Mouse (Mus musculus) left cerebral cortex, postnatal 4 days (tissue): ENCODE data around the gene Tspoap1. TPM values are rescaled to one million over a fixed set of nuclear protein-coding genes. Genes with fewer than 3 reads are reported as not detected.
A peak's percentile ranks its signal among the peaks of the same experiment; 100 is the strongest.

Source experiments
- DNase-seq: peaks from one replicate; pipeline ENCODE4 v3.0.0-alpha.2; 2022
- intact Hi-C: fragments of 180-260 bp; cut with DNase I; formaldehyde crosslinking; loops from one replicate; pipeline ENCODE4 v1.15.1; 2025
- total RNA-seq, 2 experiments: library from RNA; stranded (reverse); gene quantifications; 2 replicates each; pipeline ENCODE4 v1.2.3; 2021

The Tspoap1 gene
- 100 to 1,000 TPM; 180 to 186 TPM for total RNA-seq

- intact Hi-C loops = no loop called here
These were observed at the start of gene Tspoap1 for GRCm38 (mm10) chr11:87760301-87761081. TSS of gene Tspoap1 (plus strand) at chr11:87760541.

GRCm38 (mm10) chr11:87712188-87712587 lies 48.2 kb upstream of the Tspoap1 start:
- no peak for DNase-seq
- intact Hi-C loops = no loop called here

More at GRCm38 (mm10) chr11:87760301-87761081, at the start of gene Tspoap1:
- DNase-seq = peak; percentile 81

- intact Hi-C loops = no loop called here
- no peak for DNase-seq
These were observed 44.3 kb upstream of the Tspoap1 start for GRCm38 (mm10) chr11:87715999-87716398.

- no peak for DNase-seq
- intact Hi-C loops = no loop called here
These were observed 40.8 kb upstream of the Tspoap1 start for GRCm38 (mm10) chr11:87719526-87719925.

GRCm38 (mm10) chr11:87720324-87720723 lies 40.0 kb upstream of the Tspoap1 start:
- intact Hi-C loops = loop anchor here (5.0 kb wide), 1 partner anchor 58 kb away; the partner anchor contains the start of gene Rnf43
- no peak for DNase-seq

GRCm38 (mm10) chr11:87720839-87721238 lies 39.5 kb upstream of the Tspoap1 start:
- intact Hi-C loops = loop anchor here (5.0 kb wide), 1 partner anchor 59 kb away; the partner anchor contains the start of gene Rnf43

DNA sequence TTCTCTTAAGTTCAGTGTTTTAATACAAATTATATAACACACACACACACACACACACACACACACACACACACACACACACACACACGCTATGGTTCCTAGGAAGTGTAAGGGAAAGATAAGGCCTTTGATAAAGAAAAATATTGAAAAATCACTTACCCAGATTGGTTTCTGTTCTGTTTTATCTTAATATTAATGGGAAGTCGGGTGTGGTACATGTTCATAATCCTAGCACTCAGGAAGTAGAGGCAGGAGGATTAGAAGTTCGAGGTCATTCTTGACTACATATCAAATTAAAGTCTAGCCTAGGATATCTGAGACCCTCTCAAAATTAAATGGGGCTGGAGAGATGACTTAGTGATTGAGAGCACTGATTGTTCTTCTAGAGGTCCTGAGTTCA lies 38.2 kb upstream of the Tspoap1 start:
- no peak for DNase-seq
- intact Hi-C loops = loop anchor here (5.0 kb wide), 1 partner anchor 60 kb away; the partner anchor contains the start of gene Rnf43

More at GRCm38 (mm10) chr11:87720839-87721238, 39.5 kb upstream of the Tspoap1 start:
- DNase-seq = no peak

- intact Hi-C loops = loop anchor here (5.0 kb wide), 1 partner anchor 61 kb away; the partner anchor contains the start of gene Rnf43
- DNase-seq = no peak
These were observed 37.5 kb upstream of the Tspoap1 start for GRCm38 (mm10) chr11:87722891-87723290.

- no peak for DNase-seq
- intact Hi-C loops = no loop called here
These were observed 34.8 kb upstream of the Tspoap1 start for GRCm38 (mm10) chr11:87725515-87725914.

DNA sequence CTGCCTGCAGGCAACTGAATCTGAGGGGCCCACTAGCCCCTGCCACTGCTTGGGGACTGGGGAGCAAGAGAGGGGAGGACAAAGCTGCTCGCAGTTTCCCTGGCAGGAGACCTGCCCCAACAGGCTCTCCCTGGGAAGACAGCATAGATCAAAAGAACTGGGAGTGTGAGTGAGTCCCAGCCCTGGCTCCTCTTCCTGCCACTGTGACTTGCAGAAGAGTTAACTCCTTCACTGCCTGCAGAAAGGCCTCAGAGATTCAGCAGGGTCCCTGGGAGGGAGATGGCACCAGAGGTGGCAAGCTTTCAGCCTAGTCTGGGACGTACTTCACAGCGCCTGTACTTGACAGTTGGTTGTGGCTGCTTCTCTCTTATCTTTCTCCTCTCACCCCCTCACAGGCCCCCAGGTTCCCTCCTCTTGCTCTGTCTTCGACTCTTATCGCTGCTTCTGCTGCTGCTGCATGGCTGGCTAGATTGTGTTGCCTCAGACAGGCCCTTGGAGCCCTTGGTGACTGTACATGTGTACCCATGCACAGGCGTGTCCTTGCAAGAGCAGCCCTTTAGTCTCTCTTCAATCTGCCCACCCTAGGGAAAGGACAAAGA lies 34.3 kb upstream of the Tspoap1 start:
- DNase-seq = no peak
- intact Hi-C loops = no loop called here

DNA sequence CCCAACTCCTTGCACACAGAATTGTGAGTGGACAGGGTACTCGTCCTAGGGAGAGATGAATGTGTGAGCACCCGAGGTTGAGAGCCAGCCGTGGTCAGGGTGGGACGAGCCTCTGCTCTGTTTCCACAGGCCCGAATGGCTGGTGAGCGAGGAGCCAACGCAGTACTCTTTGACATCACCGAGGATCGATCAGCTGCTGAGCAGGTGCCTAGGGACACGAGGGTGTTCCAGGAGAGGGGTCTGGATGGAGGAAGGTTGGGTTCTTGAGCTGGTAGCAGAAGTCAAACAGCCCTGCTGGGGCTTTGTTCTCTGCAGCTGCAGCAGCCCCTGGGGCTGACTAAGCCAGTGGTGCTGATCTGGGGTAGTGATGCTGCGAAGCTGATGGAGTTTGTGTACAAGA lies 33.3 kb upstream of the Tspoap1 start:
- DNase-seq = no peak
- intact Hi-C loops = no loop called here

DNA sequence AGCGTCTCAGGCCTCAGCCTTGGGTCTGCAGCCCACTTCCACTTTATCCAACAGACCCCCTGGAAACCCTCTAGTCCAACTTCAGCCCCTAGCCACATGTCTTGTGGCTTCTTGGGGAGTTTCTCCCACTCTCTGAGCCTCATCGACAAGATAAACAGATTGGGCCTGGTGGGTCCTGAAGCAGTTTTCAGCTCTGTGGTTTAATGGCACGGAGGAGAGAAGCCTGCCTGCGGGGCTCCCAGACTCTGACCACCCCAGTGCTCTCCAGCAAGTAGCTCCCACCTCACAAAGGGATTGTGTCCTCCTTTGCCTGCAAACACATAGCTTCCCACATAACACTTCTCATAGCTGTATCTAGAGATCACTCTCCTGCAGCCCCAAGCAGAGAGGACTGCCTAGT lies 32.9 kb upstream of the Tspoap1 start:
- DNase-seq = no peak
- intact Hi-C loops = no loop called here

DNA sequence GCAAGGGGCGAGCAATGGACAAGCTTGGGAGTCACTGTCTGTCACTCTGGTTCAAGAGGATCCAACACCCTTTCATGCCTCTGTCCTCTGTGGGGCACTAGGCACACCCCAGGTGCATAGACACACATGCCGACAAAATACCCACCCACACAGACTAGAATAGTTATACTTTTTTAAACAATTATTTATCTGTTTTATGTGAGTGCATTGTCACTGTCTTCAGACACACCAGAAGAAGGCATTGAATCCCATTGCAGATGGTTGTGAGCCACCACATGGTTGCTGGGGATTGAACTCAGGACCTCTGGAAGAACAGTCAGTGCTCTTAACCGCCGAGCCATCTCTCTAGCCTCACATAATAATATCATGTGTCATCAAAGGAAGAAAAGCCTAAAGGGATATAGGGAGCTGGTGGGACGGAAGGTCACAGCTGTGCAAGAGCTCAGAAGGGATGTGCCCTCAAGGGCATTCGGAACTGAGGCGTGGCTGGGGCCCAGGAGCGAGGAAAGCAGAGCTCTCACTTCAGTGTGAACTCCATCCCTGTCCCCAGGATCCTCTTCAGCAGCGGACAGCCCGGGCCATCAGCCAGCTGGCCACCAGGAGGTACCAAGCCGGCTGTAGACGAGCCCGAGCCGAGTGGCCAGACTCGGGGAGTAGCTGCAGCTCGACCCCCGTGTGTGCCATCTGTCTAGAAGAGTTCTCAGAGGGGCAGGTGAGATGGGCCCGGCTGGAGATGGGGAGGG lies 31.3 kb upstream of the Tspoap1 start:
- DNase-seq = peak; percentile 26
- intact Hi-C loops = no loop called here

DNA sequence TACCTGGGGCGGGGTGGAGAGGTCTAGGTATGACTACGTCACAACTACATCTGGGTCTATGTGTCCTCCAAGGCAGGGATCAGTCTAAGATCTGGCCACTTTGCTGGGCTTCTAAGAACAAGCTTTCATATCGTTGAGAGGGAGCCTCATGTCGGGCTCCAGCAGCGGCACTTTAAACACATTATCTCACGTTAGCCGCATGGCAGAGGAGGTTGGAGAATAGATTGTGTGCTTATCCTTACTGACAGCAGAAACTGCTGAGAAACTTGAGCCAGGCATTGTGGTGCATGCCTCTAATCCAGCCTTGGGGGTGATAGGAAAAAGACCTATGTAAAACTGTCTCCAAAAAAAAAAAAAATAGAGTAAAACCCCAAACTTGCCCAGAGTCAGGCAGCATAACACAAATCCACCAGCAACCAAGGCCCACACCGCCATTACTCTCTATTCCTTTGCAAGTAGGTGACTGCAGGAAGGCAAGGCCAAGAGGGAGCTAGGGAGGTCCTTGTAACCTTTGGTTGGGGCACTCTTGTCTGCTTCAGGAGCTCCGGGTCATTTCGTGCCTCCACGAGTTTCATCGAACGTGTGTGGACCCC lies 30.7 kb upstream of the Tspoap1 start:
- intact Hi-C loops = no loop called here
- no peak for DNase-seq

GRCm38 (mm10) chr11:87730652-87731310 lies 29.6 kb upstream of the Tspoap1 start:
- intact Hi-C loops = no loop called here
- DNase-seq = no peak

GRCm38 (mm10) chr11:87734346-87734745 lies 26.0 kb upstream of the Tspoap1 start:
- no peak for DNase-seq
- intact Hi-C loops = no loop called here

- intact Hi-C loops = no loop called here
- no peak for DNase-seq
These were observed 24.6 kb upstream of the Tspoap1 start for GRCm38 (mm10) chr11:87735691-87736090.

- DNase-seq = peak; percentile 45
- intact Hi-C loops = no loop called here
These were observed 23.6 kb upstream of the Tspoap1 start for GRCm38 (mm10) chr11:87736647-87737134.

DNA sequence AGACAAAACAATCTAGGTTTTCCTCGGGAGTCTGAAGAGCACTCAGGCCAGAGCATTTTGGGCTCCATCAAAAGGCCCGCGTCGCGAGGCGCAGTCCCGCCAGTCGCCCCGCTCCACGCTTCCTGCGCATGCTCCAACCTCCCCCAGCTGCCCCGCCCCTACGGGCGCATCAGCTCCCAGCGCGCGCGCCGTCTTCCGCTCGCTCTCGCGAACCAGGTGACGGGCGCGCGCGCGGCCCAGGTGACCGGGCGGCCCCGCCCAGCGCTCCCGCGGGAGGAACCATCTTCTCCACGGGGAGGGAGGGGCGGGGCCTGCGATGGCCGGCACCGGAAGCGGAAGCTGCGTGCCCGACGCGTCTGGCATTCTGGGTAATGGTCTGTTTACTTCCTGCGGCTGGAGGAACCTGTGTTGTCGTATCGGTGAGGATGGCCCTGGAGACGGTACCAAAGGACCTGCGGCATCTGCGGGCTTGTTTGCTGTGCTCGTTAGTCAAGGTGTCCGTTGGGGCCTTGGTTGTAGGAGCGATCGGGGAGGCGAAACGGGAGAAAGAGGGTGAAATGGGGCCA lies 23.1 kb upstream of the Tspoap1 start, which contains the start of gene Supt4a:
Supt4a (plus strand) TSS at position 378 of the 566 bp plus-strand sequence.
- intact Hi-C loops = no loop called here
- DNase-seq = peak; percentile 98

DNA sequence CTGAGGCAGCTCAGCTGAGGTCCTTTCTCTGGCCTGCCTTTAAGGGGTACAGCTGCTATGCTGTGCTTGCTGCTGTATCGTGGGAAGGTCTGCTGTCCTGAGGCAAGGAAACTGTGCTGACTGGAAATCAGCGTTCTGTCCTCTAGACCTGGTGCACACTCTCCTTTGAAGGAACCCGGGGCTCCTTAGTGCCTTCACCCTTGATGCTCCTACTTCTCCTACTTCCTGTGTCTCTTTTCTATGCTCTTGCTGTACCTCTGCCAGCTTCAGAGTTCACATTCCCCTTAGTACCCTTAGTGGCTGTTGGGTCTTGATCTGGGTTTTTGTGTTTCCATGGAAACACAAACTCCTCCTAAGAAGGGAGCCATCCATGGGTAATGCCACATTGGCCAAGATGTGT lies 16.6 kb upstream of the Tspoap1 start:
- DNase-seq = no peak
- intact Hi-C loops = no loop called here
